Mouse (Mus musculus) intestine, embryonic 16.5 days (tissue): ENCODE results near the gene Gpr1. TPM values are rescaled to one million over a fixed set of nuclear protein-coding genes. Genes with fewer than 3 reads are reported as not detected.

Experiments
- ATAC-seq: fragments of 200-750 bp; cut with Nextera tagmentation; 2 replicates; pipeline ENCODE4 v1.8.0; 2017; ENCODE audit warnings: moderate TSS enrichment, moderate library complexity
- H3K27ac ChIP-seq: fragments of 300-500 bp; sonication (generic); 2 replicates; pipeline ENCODE4 v1.5.1; 2014; ENCODE audit warnings: mild to moderate bottlenecking, low read length
- H3K27me3 ChIP-seq: fragments of 300-500 bp; sonication (generic); replicated peaks from 2 replicates; pipeline ENCODE4 v1.6.1; 2014; ENCODE audit warnings: low read length, control low read depth, mixed read lengths; ENCODE audit not compliant: control insufficient read depth, insufficient read depth
- H3K36me3 ChIP-seq: fragments of 300-500 bp; sonication (generic); 2 replicates; pipeline ENCODE4 v1.6.1; 2014; ENCODE audit warnings: low read length, control low read depth; ENCODE audit not compliant: control insufficient read depth, insufficient read depth
- H3K4me1 ChIP-seq: fragments of 300-500 bp; sonication (generic); 2 replicates; pipeline ENCODE4 v1.6.1; 2014; ENCODE audit warnings: low read length, control low read depth, mixed read lengths; ENCODE audit not compliant: control insufficient read depth, insufficient read depth
- H3K4me2 ChIP-seq: fragments of 300-500 bp; sonication (generic); 2 replicates; pipeline ENCODE4 v1.6.1; 2014; ENCODE audit warnings: low read depth, low read length, control low read depth
- H3K4me3 ChIP-seq: fragments of 300-500 bp; sonication (generic); 2 replicates; pipeline ENCODE4 v1.5.1; 2014; ENCODE audit warnings: mild to moderate bottlenecking, low read length
- H3K9ac ChIP-seq: fragments of 300-500 bp; sonication (generic); 2 replicates; pipeline ENCODE4 v1.6.1; 2014; ENCODE audit warnings: low read depth, low read length
- H3K9me3 ChIP-seq: fragments of 300-500 bp; sonication (generic); 2 replicates; pipeline ENCODE4 v1.6.1; 2016; ENCODE audit warnings: low read length, control low read depth; ENCODE audit not compliant: control insufficient read depth
- WGBS: fragments of 180-500 bp; shearing (Covaris S2); extraction: QIAGEN DNeasy Blood & Tissue Kit; methylation state at CpG from one replicate; pipeline ENCODE4 v1.1.7; 2014; 5-methylcytosine and 5-hydroxymethylcytosine counted together
- polyA plus RNA-seq: library from polyadenylated mRNA; unstranded; fragments of >200 nt; fragmentation: Nextera tagmentation; extraction: Ambion mirVana; gene quantifications from 2 replicates; pipeline ENCODE4 v1.2.1, GENCODE M21; 2015

Gpr1 gene
- polyA plus RNA-seq, 1 experiment from 2014 or later, result not detected

- no peak overlapping the region for H3K4me3 ChIP-seq
- no peak overlapping the region for H3K27ac ChIP-seq
- H3K9me3 ChIP-seq, result no peaks in the 10 kb centered on the region
- no peak overlapping the region for H3K9ac ChIP-seq
- no peaks in the 10 kb centered on the region for H3K4me1 ChIP-seq
- H3K36me3 ChIP-seq, result no peaks in the 10 kb centered on the region
- no peak overlapping the region for H3K4me2 ChIP-seq
- H3K27me3 ChIP-seq, result no peaks in the 10 kb centered on the region
- 28% methylated on average over 5 of the region's 5 CpGs for WGBS
- ATAC-seq, result no peak
Observed at GRCm38 (mm10) chr1:63237371-63237770, 23.0 kb upstream of the Gpr1 start.

GRCm38 (mm10) chr1:63227241-63227640 lies 12.9 kb upstream of the Gpr1 start:
- Histone ChIP-seq H3K4me2 (no peak overlapping the region), H3K4me1 (no peaks in the 10 kb centered on the region), H3K36me3 (no peaks in the 10 kb centered on the region), H3K4me3 (no peak overlapping the region), H3K9me3 (no peaks in the 10 kb centered on the region), H3K27me3 (no peaks in the 10 kb centered on the region), H3K9ac (no peak overlapping the region), H3K27ac (no peak overlapping the region)
- 76% methylated on average over 5 of the region's 5 CpGs for WGBS
- no peak for ATAC-seq

DNA sequence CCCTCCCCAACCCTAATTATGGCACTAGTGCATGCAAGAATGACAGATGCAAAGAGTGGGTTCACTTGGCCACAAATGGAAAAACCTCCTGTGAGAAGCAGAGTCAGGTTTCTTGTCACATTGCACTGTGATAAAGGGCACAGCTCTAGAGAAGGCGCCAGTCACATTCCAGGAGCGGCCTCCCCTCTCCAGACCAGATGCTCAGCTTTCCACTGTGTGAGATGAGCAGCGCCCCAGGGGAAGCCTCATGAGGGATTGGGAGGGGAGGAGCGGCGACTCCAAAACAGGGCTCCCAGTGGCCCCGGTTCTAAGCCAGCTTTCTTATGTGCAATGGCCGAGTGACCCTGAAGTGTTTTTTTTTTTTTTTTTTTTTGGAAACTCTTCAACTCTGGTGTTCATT lies 11.5 kb upstream of the Gpr1 start:
- Histone ChIP-seq H3K27me3 (no peaks in the 10 kb centered on the region), H3K27ac (no peak overlapping the region), H3K9ac (no peak overlapping the region), H3K4me1 (no peaks in the 10 kb centered on the region), H3K36me3 (no peaks in the 10 kb centered on the region), H3K9me3 (no peaks in the 10 kb centered on the region), H3K4me2 (no peak overlapping the region), H3K4me3 (no peak overlapping the region)
- no peak for ATAC-seq
- 19% methylated on average over 7 of the region's 7 CpGs for WGBS

GRCm38 (mm10) chr1:63225009-63225408 lies 10.7 kb upstream of the Gpr1 start:
- no peaks in the 10 kb centered on the region for H3K27me3 ChIP-seq
- H3K27ac ChIP-seq, result no peak overlapping the region
- no peaks in the 10 kb centered on the region for H3K9me3 ChIP-seq
- no peaks in the 10 kb centered on the region for H3K36me3 ChIP-seq
- 51% methylated on average over 4 of the region's 4 CpGs for WGBS
- no peak overlapping the region for H3K9ac ChIP-seq
- ATAC-seq, result no peak
- no peak overlapping the region for H3K4me3 ChIP-seq
- H3K4me2 ChIP-seq, result no peak overlapping the region
- no peaks in the 10 kb centered on the region for H3K4me1 ChIP-seq

GRCm38 (mm10) chr1:63219277-63219676 lies 4.9 kb upstream of the Gpr1 start:
- 96% methylated on average over 4 of the region's 4 CpGs for WGBS
- no peak overlapping the region for H3K4me3 ChIP-seq
- no peak overlapping the region for H3K4me2 ChIP-seq
- H3K9me3 ChIP-seq, result no peaks in the 10 kb centered on the region
- H3K27ac ChIP-seq, result no peak overlapping the region
- H3K9ac ChIP-seq, result no peak overlapping the region
- no peak for ATAC-seq
- no peaks in the 10 kb centered on the region for H3K36me3 ChIP-seq
- H3K4me1 ChIP-seq, result no peaks in the 10 kb centered on the region
- no peaks in the 10 kb centered on the region for H3K27me3 ChIP-seq

- no peak for ATAC-seq
- no peak overlapping the region for H3K4me3 ChIP-seq
- WGBS, result 59% methylated on average over 7 of the region's 7 CpGs
- H3K9me3 ChIP-seq, result no peaks in the 10 kb centered on the region
- H3K4me2 ChIP-seq, result no peak overlapping the region
- no peaks in the 10 kb centered on the region for H3K36me3 ChIP-seq
- no peaks in the 10 kb centered on the region for H3K27me3 ChIP-seq
- H3K27ac ChIP-seq, result no peak overlapping the region
- H3K9ac ChIP-seq, result no peak overlapping the region
- H3K4me1 ChIP-seq, result no peaks in the 10 kb centered on the region
Observed at GRCm38 (mm10) chr1:63214631-63215030, 288 bp upstream of the Gpr1 start.

DNA sequence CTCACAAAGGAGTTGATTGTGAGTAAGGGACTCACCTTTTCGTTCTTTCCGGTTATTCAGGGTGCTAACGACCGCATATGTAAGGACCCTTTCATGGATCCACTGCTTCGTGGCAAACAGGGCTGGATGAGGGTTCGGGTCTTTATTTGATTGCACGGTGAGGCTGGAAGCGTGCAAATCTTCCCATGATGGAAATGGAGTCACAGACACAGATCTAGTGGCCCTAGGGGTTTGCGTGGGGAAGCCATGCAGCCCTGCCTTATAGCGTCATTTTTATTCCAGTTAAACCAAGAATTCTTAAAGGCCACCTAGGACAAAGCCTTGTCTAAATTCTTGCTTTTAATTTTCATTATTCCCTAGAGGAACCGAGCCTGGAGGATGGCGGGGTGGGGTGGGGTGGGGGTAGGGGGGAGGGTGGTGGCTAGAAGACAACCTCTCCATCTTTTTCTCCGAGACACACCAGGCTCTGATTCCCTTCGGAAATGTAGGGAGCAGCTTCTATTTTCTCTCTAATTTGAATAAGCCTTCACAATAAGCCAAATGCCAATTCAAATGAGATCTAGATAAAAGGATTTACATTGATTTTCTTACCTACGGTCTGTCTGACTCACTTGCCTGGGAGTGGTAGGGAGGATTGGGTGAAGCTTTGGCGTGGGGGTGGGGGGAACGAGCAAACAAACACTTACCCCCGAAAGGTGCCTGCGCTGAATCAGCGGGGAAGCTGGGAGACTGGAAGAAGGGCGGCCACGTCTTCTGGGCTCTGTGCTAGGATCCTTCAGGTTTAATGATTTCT lies 669 bp downstream of the Gpr1 start:
- Histone ChIP-seq H3K4me3 (no peak overlapping the region), H3K27ac (no peak overlapping the region), H3K9me3 (no peaks in the 10 kb centered on the region), H3K4me1 (no peaks in the 10 kb centered on the region), H3K36me3 (no peaks in the 10 kb centered on the region), H3K4me2 (peak overlapping the region; percentile 35), H3K27me3 (no peaks in the 10 kb centered on the region), H3K9ac (0 out of 2 replicates have a peak overlapping the region, but pooled peaks have one; percentile 43)
- WGBS, result 29% methylated on average over 22 of the region's 22 CpGs
- no peak for ATAC-seq

GRCm38 (mm10) chr1:63209861-63210529 lies 4.3 kb downstream of the Gpr1 start:
- no peaks in the 10 kb centered on the region for H3K9me3 ChIP-seq
- 32% methylated on average over 6 of the region's 6 CpGs for WGBS
- no peaks in the 10 kb centered on the region for H3K36me3 ChIP-seq
- no peak overlapping the region for H3K27ac ChIP-seq
- no peak overlapping the region for H3K4me3 ChIP-seq
- H3K4me2 ChIP-seq, result no peak overlapping the region
- H3K27me3 ChIP-seq, result no peaks in the 10 kb centered on the region
- no peak overlapping the region for H3K9ac ChIP-seq
- no peak for ATAC-seq
- no peaks in the 10 kb centered on the region for H3K4me1 ChIP-seq

- WGBS, result 80% methylated on average over 3 of the region's 3 CpGs
- no peak for ATAC-seq
- Histone ChIP-seq H3K36me3 (no peaks in the 10 kb centered on the region), H3K4me2 (no peak overlapping the region), H3K27me3 (no peaks in the 10 kb centered on the region), H3K4me1 (0 out of 2 replicates have a peak, but pooled peaks cover 6% of the 10 kb centered on the region), H3K9me3 (no peaks in the 10 kb centered on the region), H3K4me3 (no peak overlapping the region), H3K27ac (no peak overlapping the region), H3K9ac (no peak overlapping the region)
Observed at GRCm38 (mm10) chr1:63207607-63208006, 6.7 kb downstream of the Gpr1 start.
